Mouse (Mus musculus) spleen, adult 2 months (tissue): ENCODE data around the gene Cnpy1. TPM values are rescaled to one million over a fixed set of nuclear protein-coding genes. Genes with fewer than 3 reads are reported as not detected.
A peak's percentile ranks its signal among the peaks of the same experiment; 100 is the strongest.

Source experiments
- DNase-seq, 2 experiments: peaks; one replicate each; pipeline versions ENCODE4 v3.0.0 to v3.0.0-alpha.2; 2012 to 2021; ENCODE audit warnings: low spot score in 2 of 2, low read depth in 1 of 2
- H3K27ac ChIP-seq: fragments of 200-500 bp; 2 replicates; pipeline ENCODE4 v1.5.1; 2012; ENCODE audit warnings: low read length, inconsistent platforms; ENCODE audit not compliant: insufficient read depth
- H3K27me3 ChIP-seq: fragments of 200-500 bp; 2 replicates; pipeline ENCODE4 v1.6.1; 2012; ENCODE audit warnings: mild to moderate bottlenecking, moderate library complexity, low read length, inconsistent platforms; ENCODE audit not compliant: control insufficient read depth, insufficient read depth
- H3K36me3 ChIP-seq: fragments of 200-500 bp; 2 replicates; pipeline ENCODE4 v1.6.1; 2012; ENCODE audit warnings: mild to moderate bottlenecking, low read length, inconsistent platforms; ENCODE audit not compliant: control insufficient read depth, insufficient read depth
- H3K4me1 ChIP-seq: fragments of 200-500 bp; 2 replicates; pipeline ENCODE4 v1.6.1; 2011; ENCODE audit warnings: inconsistent platforms; ENCODE audit not compliant: control insufficient read depth, insufficient read depth, insufficient read length
- H3K4me3 ChIP-seq: fragments of 200-500 bp; 2 replicates; pipeline ENCODE4 v1.5.1; 2011; ENCODE audit warnings: mild to moderate bottlenecking, inconsistent platforms; ENCODE audit not compliant: insufficient read depth, insufficient read length; ENCODE audit errors: extremely low read depth
- CTCF ChIP-seq: fragments of 200-500 bp; IDR thresholded peaks from 2 replicates; pipeline ENCODE4 v1.5.1; 2011; ENCODE audit warnings: mild to moderate bottlenecking, inconsistent platforms; ENCODE audit not compliant: insufficient read depth, insufficient read length, insufficient replicate concordance; ENCODE audit errors: extremely low read depth
- POLR2A ChIP-seq: fragments of 200-500 bp; IDR thresholded peaks from 2 replicates; pipeline ENCODE4 v1.6.1; 2011; ENCODE audit warnings: low read depth, low read length, inconsistent platforms
- WGBS: fragments of 180-500 bp; shearing (Covaris S2); methylation state at CpG from one replicate; pipeline ENCODE4 v1.1.7; 2018; 5-methylcytosine and 5-hydroxymethylcytosine counted together
- polyA plus RNA-seq: library from polyadenylated mRNA; depleted of rRNA; stranded (reverse); fragments of >200 nt; gene quantifications from 2 replicates; pipeline ENCODE4 v1.2.3, GENCODE M21; 2012

Cnpy1 gene
- polyA plus RNA-seq, 1 experiment = not detected

- Histone ChIP-seq H3K4me3 (no peak overlapping the region), H3K4me1 (no peaks in the 10 kb centered on the region), H3K27me3 (no peaks in the 10 kb centered on the region), H3K27ac (no peak overlapping the region), H3K36me3 (no peaks in the 10 kb centered on the region)
- no peak for DNase-seq
- no peak for TF ChIP-seq POLR2A
- no peak for TF ChIP-seq CTCF
- 58% methylated on average over 3 of the region's 3 CpGs for WGBS
Observed at GRCm38 (mm10) chr5:28232101-28232500, 13.5 kb downstream of the Cnpy1 start.

GRCm38 (mm10) chr5:28219596-28219995 is 26.0 kb downstream of the Cnpy1 start:
- H3K4me3 ChIP-seq = no peak overlapping the region
- WGBS = 92% methylated on average over 1 of the region's 1 CpGs
- no peaks in the 10 kb centered on the region for H3K27me3 ChIP-seq
- H3K4me1 ChIP-seq = no peaks in the 10 kb centered on the region
- no peak overlapping the region for H3K27ac ChIP-seq
- no peak for TF ChIP-seq CTCF
- TF ChIP-seq POLR2A = no peak
- no peak for DNase-seq
- H3K36me3 ChIP-seq = no peaks in the 10 kb centered on the region

- no peak for TF ChIP-seq CTCF
- TF ChIP-seq POLR2A = no peak
- H3K36me3 ChIP-seq = no peaks in the 10 kb centered on the region
- H3K27me3 ChIP-seq = peaks cover 17% of the 10 kb centered on the region
- no peak overlapping the region for H3K4me3 ChIP-seq
- 65% methylated on average over 2 of the region's 2 CpGs for WGBS
- no peaks in the 10 kb centered on the region; the same call in 1 of the 2 replicates for H3K4me1 ChIP-seq
- no peak overlapping the region for H3K27ac ChIP-seq
- no peak for DNase-seq
Observed at GRCm38 (mm10) chr5:28213441-28213840, 32.2 kb downstream of the Cnpy1 start.

- no peak for DNase-seq
- no peak overlapping the region for H3K4me3 ChIP-seq
- no peaks in the 10 kb centered on the region; the same call in 1 of the 2 replicates for H3K4me1 ChIP-seq
- no peaks in the 10 kb centered on the region for H3K36me3 ChIP-seq
- 20% methylated on average over 15 of the region's 15 CpGs for WGBS
- H3K27ac ChIP-seq = no peak overlapping the region
- peaks cover 17% of the 10 kb centered on the region for H3K27me3 ChIP-seq
- no peak for TF ChIP-seq POLR2A
- TF ChIP-seq CTCF = no peak
Observed at GRCm38 (mm10) chr5:28211651-28212310, 33.8 kb downstream of the Cnpy1 start.

GRCm38 (mm10) chr5:28210591-28211550 is 34.7 kb downstream of the Cnpy1 start:
- H3K27ac ChIP-seq = no peak overlapping the region
- WGBS = 5% methylated on average over 29 of the region's 29 CpGs
- H3K27me3 ChIP-seq = peaks cover 17% of the 10 kb centered on the region
- no peaks in the 10 kb centered on the region for H3K36me3 ChIP-seq
- no peak for DNase-seq
- no peak overlapping the region for H3K4me3 ChIP-seq
- TF ChIP-seq POLR2A (no peak), CTCF (no peak)
- H3K4me1 ChIP-seq = no peaks in the 10 kb centered on the region; the same call in 1 of the 2 replicates

GRCm38 (mm10) chr5:28209549-28210431 is 35.8 kb downstream of the Cnpy1 start:
- Histone ChIP-seq H3K36me3 (no peaks in the 10 kb centered on the region), H3K4me1 (no peaks in the 10 kb centered on the region; the same call in 1 of the 2 replicates), H3K27ac (no peak overlapping the region), H3K4me3 (peak overlapping the region; percentile 3; the same call in 1 of the 2 replicates), H3K27me3 (peaks cover 17% of the 10 kb centered on the region)
- WGBS = 2% methylated on average over 80 of the region's 80 CpGs
- DNase-seq = no peak
- TF ChIP-seq POLR2A (no peak), CTCF (no peak)
